Mouse (Mus musculus) cerebellum, postnatal 14 days (tissue): ENCODE results near the gene Gpr119.

Experiments
- DNase-seq, 2 experiments: peaks; one replicate each; pipeline ENCODE4 v3.0.0; 2021; ENCODE audit warnings: mixed read lengths in 2 of 2

Gpr119 gene

DNA sequence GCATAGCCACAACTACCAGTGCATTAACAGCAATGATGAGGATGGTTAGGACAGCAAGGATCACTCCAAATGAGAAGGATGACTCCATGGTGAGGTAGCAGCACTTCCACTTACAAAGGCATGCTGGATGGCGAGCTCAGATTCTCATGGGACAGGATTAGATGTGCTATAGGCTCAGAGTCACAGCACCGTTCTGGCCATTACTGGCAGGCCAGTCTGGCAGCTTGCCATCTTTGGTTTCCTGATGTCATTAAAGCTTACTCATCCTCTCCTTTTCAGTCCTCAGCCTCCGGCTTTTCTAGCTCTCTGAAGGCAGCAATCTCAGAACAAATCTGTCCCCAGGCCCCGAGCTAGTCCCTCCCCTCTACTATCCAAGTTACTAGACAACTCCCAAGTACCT lies at the start of gene Gpr119:
Gpr119 (minus strand) TSS at position 308 of the 400 bp plus-strand sequence.
- DNase-seq, result peak in 1 of 2 experiments; percentile 32

DNA sequence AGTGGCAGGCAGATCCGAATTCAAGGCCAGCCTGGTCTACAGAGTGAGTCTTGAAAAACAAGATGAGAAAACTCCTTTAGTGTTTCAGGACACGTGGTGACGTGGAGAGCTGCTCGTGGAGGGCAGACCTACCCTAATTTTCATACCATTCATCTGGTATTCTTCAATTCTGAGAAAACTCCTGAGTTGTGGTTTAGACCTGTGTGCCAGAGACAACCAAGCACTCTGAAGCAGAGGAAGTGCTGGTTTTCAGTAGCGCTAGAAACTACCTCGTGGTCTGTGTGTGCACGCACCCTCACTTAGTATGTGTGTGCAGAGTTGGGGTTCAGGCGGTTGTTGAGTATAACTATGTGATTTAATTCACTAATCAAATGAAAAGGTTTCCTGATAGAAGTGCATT lies 38.6 kb upstream of the Gpr119 start:
- DNase-seq, result no peak

DNA sequence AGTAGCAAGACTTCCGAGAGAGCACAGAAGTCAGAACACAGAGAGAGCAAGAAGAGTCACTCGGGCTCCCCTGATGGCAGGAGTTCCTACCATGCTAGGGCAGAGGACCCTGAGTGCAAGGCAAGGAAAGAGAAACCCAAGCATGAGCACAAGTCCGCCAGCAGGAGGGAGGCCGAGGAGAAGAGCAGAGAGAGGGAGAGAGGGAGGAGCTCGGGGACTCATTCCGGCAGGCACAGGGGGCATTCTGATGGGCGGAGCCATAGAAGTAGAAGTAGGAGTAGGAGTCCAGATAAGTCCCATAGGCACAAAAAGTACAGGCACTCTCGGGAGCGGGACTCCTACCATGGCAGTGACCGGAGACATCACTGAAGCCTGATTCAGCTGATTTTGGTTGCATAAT lies 35.4 kb upstream of the Gpr119 start:
- DNase-seq, result no peak

DNA sequence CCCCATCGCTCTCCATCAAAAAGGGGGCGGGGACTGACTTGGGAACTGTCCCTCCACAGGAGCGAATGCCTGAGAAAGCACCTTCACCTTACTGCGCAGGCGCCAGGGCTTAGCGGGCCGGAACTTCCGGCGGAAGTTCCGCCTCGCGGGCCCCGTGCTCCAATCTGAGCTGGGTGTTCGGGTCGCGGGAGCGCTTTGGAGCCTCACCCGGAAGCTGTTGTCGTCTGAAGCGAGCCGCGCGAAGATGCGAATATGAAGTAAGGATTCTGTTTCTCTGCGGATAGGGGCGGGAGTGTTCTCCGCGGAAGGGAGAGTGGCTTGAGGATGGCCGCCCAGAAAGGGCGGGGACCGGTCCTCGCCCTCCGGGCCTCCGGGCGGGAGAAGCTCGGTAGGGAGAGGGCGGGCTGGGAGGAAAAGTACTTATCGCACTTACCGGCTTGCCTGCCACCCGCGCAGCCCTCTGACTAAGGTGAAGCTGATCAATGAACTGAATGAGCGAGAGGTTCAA lies 20.6 kb upstream of the Gpr119 start, which contains the start of gene Rbmx2:
Rbmx2 (plus strand) TSS at position 141 of the 508 bp plus-strand sequence.
- peak; percentile 92 to 93 for DNase-seq

DNA sequence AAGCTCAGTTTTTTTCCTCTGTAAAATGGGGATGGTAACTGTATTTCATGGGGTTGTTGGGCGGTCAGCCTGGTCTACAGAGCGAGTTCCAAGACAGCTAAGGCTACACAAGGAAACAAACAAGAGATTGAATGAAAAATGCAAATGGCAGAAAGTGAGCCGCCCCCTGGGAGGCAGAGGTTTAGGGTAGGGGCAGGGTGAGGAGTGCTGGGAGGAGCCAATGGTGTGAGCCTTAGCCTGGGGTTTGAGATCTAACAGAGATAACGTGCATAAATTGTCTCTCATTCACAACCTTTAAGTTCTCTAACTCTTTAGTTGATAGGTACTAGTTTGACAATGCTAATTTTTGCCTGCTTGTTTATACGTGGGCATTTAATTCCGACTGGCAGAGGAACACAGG lies 20.2 kb upstream of the Gpr119 start:
- DNase-seq, result peak in 1 of 2 experiments; percentile 36

DNA sequence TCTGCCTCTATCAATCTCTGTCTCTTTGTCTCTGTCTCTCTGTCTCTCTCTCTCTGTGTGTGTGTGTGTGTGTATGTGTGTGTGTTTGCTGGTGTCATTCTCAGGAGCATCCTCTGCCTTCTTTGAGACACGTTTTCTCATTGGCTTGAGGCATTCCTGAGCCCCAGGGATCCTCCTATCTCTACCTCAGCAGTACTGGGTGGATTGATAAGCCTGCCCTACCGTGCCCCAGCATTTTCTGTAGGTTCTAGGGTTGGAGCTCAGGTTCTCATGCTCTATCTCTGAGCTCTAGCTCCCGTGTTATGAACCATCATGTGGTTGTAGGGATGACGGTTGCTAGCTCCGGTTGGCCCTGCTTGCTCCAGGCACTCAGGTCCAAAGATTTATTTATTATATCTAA lies 9.6 kb upstream of the Gpr119 start:
- no peak for DNase-seq

DNA sequence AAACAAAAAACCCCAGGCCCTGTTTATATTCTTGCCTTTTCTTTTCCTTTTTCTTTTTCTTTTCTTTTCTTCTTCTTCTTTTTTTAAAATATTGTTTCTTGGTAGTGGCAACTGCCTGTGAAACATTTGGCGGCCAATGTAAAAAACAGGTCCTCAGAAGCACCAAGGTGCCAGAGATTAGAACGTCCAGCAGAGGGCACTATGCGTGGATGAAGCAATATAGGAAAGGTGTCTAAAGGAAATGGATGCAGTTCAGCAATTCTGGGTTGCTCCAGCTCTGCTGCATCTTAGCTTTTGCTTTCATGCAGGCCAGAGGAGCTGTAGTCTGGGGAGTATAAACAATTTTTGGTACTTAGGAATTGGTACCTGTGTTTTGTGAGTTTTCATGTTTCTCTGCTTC lies 9.2 kb upstream of the Gpr119 start:
- peak; percentile 50 to 76 for DNase-seq

DNA sequence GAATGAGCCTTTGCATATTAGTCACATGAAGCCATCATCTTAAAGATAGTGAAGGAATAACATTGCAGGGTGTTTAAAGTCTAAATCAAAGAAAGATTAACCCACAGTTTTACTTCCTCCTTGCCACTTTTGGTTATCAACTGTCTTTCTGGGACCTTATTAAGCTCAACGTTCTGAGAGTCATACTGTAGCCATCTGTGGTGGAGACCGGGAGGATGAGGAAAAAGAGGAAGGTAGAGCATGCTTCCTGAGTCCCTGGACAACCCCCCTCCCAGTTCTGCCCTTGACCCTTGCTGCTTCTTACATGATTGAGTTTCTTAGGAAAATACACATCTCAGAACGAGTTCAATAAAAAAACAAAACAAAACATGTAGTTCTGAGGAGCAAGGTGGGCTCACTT lies 2.6 kb downstream of the Gpr119 start:
- DNase-seq, result no peak

DNA sequence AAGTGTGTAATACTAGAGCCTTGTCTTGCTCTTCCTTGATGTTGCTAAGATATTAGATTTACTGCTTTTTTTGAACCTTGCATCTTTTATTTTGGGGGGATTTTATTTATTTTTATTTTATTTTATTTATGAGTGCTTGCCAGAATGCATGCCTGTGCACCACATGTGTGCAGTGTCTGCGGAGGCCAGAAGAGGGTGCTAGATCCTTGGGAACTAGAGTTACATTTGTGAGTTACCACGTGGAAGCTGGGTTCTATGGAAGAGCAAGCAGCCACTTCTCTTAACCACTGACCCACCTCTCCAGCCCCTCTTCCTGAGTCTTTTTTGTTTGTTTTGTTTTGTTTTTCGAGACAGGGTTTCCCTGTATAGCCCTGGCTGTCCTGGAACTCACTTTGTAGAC lies 4.7 kb downstream of the Gpr119 start:
- peak in 1 of 2 experiments; percentile 8 for DNase-seq

DNA sequence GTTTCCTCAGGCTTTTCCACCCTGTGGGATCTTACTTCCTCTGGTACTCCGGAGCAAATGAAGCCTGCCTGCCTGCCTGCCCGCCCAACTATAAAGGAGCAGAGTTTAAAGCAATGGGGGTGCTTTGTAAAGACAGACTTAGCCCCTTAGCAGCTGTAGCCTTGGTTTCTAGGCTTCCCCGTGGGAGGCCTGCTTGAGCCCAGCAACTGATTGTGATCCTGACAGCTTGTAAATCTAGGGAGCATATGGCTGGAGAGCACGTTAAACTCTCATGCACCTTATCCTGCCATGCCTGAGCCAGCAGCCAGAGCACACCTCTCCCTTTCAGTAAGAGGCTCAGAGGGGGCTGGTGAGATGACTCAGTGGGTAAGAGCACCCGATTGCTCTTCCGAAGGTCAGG lies 7.5 kb downstream of the Gpr119 start:
- DNase-seq, result peak in 1 of 2 experiments; percentile 3

DNA sequence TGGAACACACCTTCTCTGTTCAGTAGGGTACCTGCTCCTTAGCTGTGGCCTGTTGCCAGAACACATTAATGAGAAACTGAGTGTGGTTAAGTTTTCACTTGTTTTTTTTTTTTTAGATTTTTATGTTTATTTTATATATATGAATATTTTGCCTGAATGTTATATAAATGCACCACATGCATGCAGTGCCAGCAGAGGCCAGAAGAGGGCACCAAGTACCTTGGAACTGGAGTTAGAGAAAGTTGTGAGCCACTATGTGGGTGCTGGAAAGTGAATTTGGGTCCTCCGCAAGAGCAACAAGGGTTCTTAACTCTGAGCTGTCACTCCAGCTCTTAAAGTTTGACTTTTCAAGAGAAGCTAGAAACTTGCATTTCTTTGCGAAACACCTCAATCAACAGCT lies 30.2 kb downstream of the Gpr119 start:
- DNase-seq, result peak; percentile 21 to 54

DNA sequence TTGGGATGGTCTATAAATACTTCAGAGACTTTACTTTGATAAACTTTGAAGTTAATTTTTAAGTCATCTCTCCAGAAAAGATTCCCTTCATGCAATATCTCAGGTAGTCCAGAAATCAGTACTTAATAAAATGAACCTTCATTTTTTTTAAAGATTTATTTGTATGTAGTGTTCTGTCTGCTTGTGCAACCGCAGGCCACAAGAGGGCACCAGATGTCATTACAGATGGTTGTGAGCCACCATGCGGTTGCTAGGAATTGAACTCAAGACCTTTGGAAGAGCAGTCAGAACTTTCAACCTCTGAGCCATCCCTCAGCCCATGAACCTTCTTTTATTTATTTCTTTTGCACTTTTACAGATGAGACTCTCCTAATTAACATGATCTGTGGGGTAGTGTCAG lies 37.2 kb downstream of the Gpr119 start:
- peak in 1 of 2 experiments; percentile 1 for DNase-seq

DNA sequence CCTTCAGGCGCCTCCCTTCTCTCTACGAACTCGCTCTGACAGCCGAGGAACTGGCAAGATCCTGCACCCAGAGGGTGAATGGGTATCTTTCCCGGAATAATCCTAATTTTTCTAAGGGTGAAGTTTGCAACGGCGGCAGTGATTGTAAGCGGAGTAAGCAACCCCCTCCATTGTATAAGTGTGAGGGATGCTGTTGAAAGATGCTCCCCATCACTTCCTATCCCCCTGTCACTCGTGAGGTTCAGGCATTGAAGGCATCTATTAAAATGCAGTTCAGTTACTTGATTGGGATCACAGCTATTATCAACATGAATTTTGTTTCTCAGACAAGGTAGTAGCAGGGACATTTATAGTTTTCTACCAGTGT lies 50.2 kb downstream of the Gpr119 start:
- no peak for DNase-seq

DNA sequence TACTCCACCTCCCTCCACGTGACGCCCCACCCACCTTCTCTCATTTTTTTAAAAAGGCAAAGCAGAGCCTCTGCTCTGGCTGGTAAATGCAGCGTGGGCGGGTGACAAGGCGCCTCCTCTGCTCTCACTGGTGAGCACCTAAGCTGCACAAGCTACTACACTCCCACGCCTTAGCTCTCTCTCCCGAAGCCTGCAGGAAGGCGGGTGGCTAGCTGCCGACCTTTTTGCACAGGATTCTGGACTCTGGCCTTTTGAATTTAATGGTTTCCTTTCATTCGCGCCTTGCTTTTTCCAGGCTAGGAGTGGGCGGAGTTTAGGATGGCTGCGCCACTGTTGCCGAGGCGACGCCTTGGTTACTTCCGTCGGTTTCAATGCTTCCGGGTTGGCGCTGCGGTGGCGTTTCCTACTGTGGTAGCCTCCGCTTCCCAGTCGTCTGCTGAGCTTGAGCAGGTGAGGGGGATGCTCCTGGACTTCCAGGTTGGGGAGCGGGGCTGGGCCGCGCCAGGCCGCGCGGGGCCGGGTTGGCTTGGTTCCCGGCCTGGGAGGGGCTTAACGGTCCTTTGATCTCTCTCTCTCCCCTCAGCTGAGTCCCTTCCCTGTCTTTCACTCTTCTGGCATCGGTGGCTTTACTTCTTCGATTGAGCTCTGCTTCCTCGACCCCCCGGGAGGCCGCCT lies 50.8 kb downstream of the Gpr119 start, which contains the start of gene Slc25a14:
Slc25a14 (plus strand) TSS at position 35 of the 675 bp plus-strand sequence.
- DNase-seq, result peak; percentile 82 to 83

DNA sequence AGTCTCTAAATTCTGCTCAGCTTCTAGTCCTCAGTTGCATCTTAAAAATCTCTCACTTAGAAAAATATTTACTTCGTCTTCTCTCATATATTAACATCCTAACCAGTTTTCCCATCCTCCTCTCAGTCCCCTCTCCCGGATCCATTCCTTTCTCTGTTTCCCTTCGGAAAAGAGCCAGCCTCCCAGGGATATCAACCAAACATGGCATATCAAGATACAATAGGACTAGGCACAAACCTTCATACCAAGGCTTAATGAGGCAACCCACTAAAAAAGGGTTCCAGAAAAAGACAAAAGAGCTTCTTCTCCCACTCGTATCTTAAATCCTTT lies 51.3 kb downstream of the Gpr119 start:
- no peak for DNase-seq
